Mouse (Mus musculus): ENCODE data around the gene Adamts17. TPM values are rescaled to one million over a fixed set of nuclear protein-coding genes. Genes with fewer than 3 reads are reported as not detected.

Adamts17 gene
- polyA plus RNA-seq, 1 experiment: 0.55 TPM

DNA sequence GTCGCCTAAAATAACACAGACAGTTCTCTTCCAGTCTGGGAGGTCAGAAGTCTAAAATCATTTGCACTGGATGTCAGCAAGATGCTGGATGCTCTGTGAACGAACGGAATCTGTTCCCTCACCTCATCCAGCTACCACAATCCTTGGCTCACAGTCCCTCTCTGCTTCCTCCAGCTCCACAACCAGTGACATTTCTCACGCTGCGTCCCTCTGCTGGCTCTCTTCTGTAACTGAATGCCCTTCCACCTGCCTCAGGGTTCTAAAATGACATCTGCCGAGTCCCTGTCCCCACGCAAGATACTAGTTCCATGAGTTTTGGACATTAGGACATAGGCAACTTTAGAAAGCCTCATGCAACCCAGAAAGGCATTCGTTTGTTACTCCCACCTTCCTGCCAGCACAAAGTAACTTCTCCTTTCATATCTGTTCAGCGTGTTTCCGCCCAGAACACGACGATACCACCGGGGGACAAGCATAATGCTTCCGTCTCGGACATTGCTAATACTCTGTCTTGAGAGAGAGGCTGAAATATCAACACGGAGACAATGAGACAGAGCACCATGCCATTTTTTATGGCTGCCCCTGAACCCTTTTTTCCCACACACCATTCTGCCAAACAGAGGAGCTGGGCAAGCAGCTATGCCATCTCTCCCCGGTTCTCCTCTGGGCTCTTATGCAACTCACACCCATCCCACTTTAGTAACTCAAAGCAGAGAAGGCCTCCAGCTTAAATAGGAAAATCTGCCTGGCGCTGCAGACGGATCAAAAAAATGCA, 27.6 kb downstream of the Adamts17 start:
- no peak overlapping the region for H3K9ac ChIP-seq (ENCODE audit: low read depth, poor library complexity, severe bottlenecking)
- H3K27ac ChIP-seq (ENCODE audit: insufficient read depth, low read length): no peak overlapping the region
- no peaks in the 10 kb centered on the region for H3K9me3 ChIP-seq (replicated peaks; ENCODE audit: control insufficient read depth, insufficient read depth, low read length, poor library complexity, severe bottlenecking)
- H3K27me3 ChIP-seq (ENCODE audit: control insufficient read depth, insufficient read depth, low read length, poor library complexity, severe bottlenecking): no peaks in the 10 kb centered on the region
- TF ChIP-seq EP300 (IDR thresholded peaks at IDR 0.05; ENCODE audit: insufficient read depth, low read depth, low read length) (no peak), CTCF (IDR thresholded peaks at IDR 0.05; ENCODE audit: low read depth, low read length) (no peak), POLR2A (IDR thresholded peaks at IDR 0.05; ENCODE audit: insufficient read depth, low read length) (no peak)
- H3K4me1 ChIP-seq (ENCODE audit: control insufficient read depth, insufficient read depth, low read length): no peaks in the 10 kb centered on the region
- H3K4me3 ChIP-seq (ENCODE audit: low read depth, low read length): no peak overlapping the region
- H3K36me3 ChIP-seq (ENCODE audit: control insufficient read depth, insufficient read depth, low read length, poor library complexity, severe bottlenecking): no peaks in the 10 kb centered on the region

DNA sequence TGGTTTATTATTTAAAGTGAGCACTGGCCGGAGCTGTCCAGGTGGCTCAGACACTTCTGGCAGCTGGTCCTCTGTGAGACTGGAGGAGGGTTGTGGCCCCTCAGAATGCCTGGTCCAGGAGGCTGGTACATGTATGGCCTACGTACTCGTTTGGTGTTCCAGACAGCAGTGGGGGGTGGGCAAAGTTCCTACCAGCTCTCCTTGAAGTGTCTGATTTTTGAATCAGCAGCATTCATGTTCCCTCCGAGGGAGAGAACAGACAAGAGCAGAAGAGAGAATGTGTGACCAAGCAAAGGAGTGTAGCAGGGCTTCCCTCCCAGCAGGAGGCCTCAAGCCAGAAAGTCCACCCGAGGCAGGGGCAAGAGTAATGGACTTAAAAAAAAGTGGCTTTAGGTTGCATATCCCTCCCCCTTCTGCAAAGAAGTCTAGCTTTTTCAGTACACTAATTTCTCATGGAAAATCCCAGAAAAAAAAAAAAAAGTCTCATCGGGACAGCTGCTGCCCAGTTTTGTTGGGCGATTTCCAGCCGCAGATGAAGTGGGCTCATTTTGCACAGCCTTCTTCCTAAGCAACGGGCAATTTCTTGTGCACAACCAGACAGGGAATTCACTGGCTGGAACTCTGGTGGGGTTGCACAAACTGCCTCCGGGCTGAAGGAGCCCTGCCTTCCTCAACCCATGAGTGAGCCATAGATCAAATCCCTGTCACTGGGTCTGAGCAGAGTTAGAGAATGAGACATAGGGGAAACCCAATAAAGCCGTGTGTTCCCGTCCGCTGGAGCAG, 28.4 kb downstream of the Adamts17 start:
- H3K36me3 ChIP-seq (ENCODE audit: control insufficient read depth, insufficient read depth, low read length, poor library complexity, severe bottlenecking): no peaks in the 10 kb centered on the region
- H3K27ac ChIP-seq (ENCODE audit: insufficient read depth, low read length): no peak overlapping the region
- no peak overlapping the region for H3K9ac ChIP-seq (ENCODE audit: low read depth, poor library complexity, severe bottlenecking)
- H3K4me3 ChIP-seq (ENCODE audit: low read depth, low read length): no peak overlapping the region
- H3K9me3 ChIP-seq (replicated peaks; ENCODE audit: control insufficient read depth, insufficient read depth, low read length, poor library complexity, severe bottlenecking): no peaks in the 10 kb centered on the region
- H3K4me1 ChIP-seq (ENCODE audit: control insufficient read depth, insufficient read depth, low read length): no peaks in the 10 kb centered on the region
- no peak for TF ChIP-seq CTCF (IDR thresholded peaks at IDR 0.05; ENCODE audit: low read depth, low read length)
- no peak for TF ChIP-seq EP300 (IDR thresholded peaks at IDR 0.05; ENCODE audit: insufficient read depth, low read depth, low read length)
- TF ChIP-seq POLR2A (IDR thresholded peaks at IDR 0.05; ENCODE audit: insufficient read depth, low read length): no peak
- H3K27me3 ChIP-seq (ENCODE audit: control insufficient read depth, insufficient read depth, low read length, poor library complexity, severe bottlenecking): no peaks in the 10 kb centered on the region

DNA sequence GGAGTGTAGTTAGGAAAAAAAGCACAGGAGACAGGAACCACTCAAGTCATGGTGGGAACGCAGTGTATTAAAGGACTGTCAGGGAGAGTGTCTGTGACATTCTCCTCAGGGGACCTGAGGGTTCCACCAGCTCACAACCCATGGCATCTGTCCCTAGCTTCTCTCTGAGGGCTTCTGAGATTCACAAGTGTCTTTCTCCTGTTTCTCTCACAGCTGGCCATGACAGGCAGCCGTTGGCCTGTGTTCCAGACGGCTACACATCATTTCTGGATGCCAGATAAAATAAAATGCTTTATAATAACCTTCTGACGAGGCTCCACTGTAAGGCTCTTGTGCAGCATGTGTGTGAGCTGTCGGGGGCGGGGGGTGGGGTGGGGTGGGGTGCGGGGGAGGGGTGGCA, 32.0 kb downstream of the Adamts17 start:
- H3K9me3 ChIP-seq (replicated peaks; ENCODE audit: control insufficient read depth, insufficient read depth, low read length, poor library complexity, severe bottlenecking): no peaks in the 10 kb centered on the region
- H3K36me3 ChIP-seq (ENCODE audit: control insufficient read depth, insufficient read depth, low read length, poor library complexity, severe bottlenecking): no peaks in the 10 kb centered on the region
- H3K9ac ChIP-seq (ENCODE audit: low read depth, poor library complexity, severe bottlenecking): no peak overlapping the region
- no peaks in the 10 kb centered on the region for H3K4me1 ChIP-seq (ENCODE audit: control insufficient read depth, insufficient read depth, low read length)
- TF ChIP-seq POLR2A (IDR thresholded peaks at IDR 0.05; ENCODE audit: insufficient read depth, low read length): no peak
- TF ChIP-seq CTCF (IDR thresholded peaks at IDR 0.05; ENCODE audit: low read depth, low read length): no peak
- TF ChIP-seq EP300 (IDR thresholded peaks at IDR 0.05; ENCODE audit: insufficient read depth, low read depth, low read length): no peak
- no peak overlapping the region for H3K4me3 ChIP-seq (ENCODE audit: low read depth, low read length)
- no peak overlapping the region for H3K27ac ChIP-seq (ENCODE audit: insufficient read depth, low read length)
- no peaks in the 10 kb centered on the region for H3K27me3 ChIP-seq (ENCODE audit: control insufficient read depth, insufficient read depth, low read length, poor library complexity, severe bottlenecking)

DNA sequence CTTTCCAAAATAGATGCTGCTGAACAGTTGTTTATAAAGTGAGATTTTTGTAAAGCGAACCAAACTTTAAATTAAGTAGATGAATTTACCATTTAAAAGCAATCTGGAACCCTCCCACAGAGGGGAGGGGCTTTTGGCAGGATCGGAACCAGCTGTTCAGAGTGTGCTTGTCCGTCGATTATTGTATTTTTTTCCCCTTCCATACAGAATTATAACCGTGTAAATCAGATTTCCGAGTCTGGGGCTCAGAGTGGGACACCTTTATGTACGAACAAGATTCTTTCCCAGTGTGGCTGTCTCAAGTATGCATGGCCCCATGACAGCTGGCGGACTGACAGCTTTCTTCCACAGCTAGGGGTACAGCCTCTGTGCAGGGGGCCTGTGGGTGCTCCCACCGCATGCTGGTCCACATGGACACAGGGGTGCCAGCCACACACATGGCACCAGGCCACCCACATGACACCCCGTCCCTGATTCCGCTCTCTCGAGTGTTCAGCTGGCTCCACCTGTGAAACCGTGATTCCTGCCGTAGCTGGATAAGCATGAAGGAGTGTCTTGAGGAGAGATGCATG, 32.5 kb downstream of the Adamts17 start:
- Histone ChIP-seq H3K27me3 (ENCODE audit: control insufficient read depth, insufficient read depth, low read length, poor library complexity, severe bottlenecking) (no peaks in the 10 kb centered on the region), H3K9ac (ENCODE audit: low read depth, poor library complexity, severe bottlenecking) (no peak overlapping the region), H3K27ac (ENCODE audit: insufficient read depth, low read length) (no peak overlapping the region), H3K4me1 (ENCODE audit: control insufficient read depth, insufficient read depth, low read length) (no peaks in the 10 kb centered on the region), H3K4me3 (ENCODE audit: low read depth, low read length) (no peak overlapping the region), H3K36me3 (ENCODE audit: control insufficient read depth, insufficient read depth, low read length, poor library complexity, severe bottlenecking) (no peaks in the 10 kb centered on the region), H3K9me3 (replicated peaks; ENCODE audit: control insufficient read depth, insufficient read depth, low read length, poor library complexity, severe bottlenecking) (no peaks in the 10 kb centered on the region)
- TF ChIP-seq CTCF (IDR thresholded peaks at IDR 0.05; ENCODE audit: low read depth, low read length): no peak
- no peak for TF ChIP-seq EP300 (IDR thresholded peaks at IDR 0.05; ENCODE audit: insufficient read depth, low read depth, low read length)
- TF ChIP-seq POLR2A (IDR thresholded peaks at IDR 0.05; ENCODE audit: insufficient read depth, low read length): no peak

DNA sequence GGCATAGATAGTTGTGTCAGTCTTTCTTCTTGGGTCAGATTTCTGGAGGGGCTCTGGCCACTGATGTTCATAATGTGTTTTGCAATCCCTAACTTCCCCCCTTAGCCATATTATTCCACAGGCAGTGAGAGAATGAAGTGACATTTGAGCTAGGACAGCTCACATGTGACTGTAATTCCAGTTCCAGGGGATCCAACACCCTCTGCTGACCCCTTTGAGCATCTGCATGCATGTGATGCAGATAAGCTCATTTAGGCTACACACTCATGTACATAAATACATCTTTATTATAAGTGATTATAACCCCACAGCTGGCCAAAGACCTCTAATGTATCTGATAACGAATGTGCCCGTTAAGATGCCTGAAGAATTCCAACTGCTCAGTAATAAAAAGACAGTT, 33.7 kb downstream of the Adamts17 start:
- Histone ChIP-seq H3K4me3 (ENCODE audit: low read depth, low read length) (no peak overlapping the region), H3K9ac (ENCODE audit: low read depth, poor library complexity, severe bottlenecking) (no peak overlapping the region), H3K27ac (ENCODE audit: insufficient read depth, low read length) (no peak overlapping the region), H3K4me1 (ENCODE audit: control insufficient read depth, insufficient read depth, low read length) (no peaks in the 10 kb centered on the region), H3K36me3 (ENCODE audit: control insufficient read depth, insufficient read depth, low read length, poor library complexity, severe bottlenecking) (no peaks in the 10 kb centered on the region), H3K27me3 (ENCODE audit: control insufficient read depth, insufficient read depth, low read length, poor library complexity, severe bottlenecking) (no peaks in the 10 kb centered on the region), H3K9me3 (replicated peaks; ENCODE audit: control insufficient read depth, insufficient read depth, low read length, poor library complexity, severe bottlenecking) (no peaks in the 10 kb centered on the region)
- TF ChIP-seq POLR2A (IDR thresholded peaks at IDR 0.05; ENCODE audit: insufficient read depth, low read length) (no peak), CTCF (IDR thresholded peaks at IDR 0.05; ENCODE audit: low read depth, low read length) (no peak), EP300 (IDR thresholded peaks at IDR 0.05; ENCODE audit: insufficient read depth, low read depth, low read length) (no peak)

Measured in ES-Bruce4 (cell line).